Mouse (Mus musculus): ENCODE measurements around the gene Shisa4.
"Not testable (repeated sequence)": the region's sequence is repeated elsewhere in the genome, so short reads cannot be mapped to it uniquely, and the experiment has no call there.

- TF ChIP-seq POLR2A (IDR thresholded peaks at IDR 0.05; ENCODE audit: borderline replicate concordance, insufficient read depth, low read length); CTCF (IDR thresholded peaks at IDR 0.05; ENCODE audit: borderline replicate concordance, insufficient read depth, low read depth, low read length): not testable (repeated sequence)
Observed at GRCm38 (mm10) chr1:135381560-135381959, 6.5 kb upstream of the Shisa4 start.

Data from cerebellum, adult 2 months (tissue).